Mouse (Mus musculus) liver, embryonic 14.5 days (tissue): ENCODE measurements around the gene Scrn1. TPM values are rescaled to one million over a fixed set of nuclear protein-coding genes. Genes with fewer than 3 reads are reported as not detected.

Source experiments
- ATAC-seq: fragments of 200-750 bp; cut with Nextera tagmentation; 2 replicates; pipeline ENCODE4 v1.8.0; 2017; ENCODE audit warnings: moderate number of reproducible peaks, mild to moderate bottlenecking, moderate library complexity; ENCODE audit not compliant: insufficient read depth
- DNase-seq, 3 experiments: peaks; one replicate each; pipeline ENCODE4 v3.0.0-alpha.2; 2012 to 2013; ENCODE audit warnings: low read depth in 3 of 3, low spot score in 3 of 3
- H3K27ac ChIP-seq: fragments of 300-500 bp; sonication (generic); 2 replicates; pipeline ENCODE4 v1.5.1; 2014; ENCODE audit warnings: moderate library complexity, mild to moderate bottlenecking, control low read depth, inconsistent platforms
- H3K27me3 ChIP-seq: fragments of 300-500 bp; sonication (generic); 2 replicates; pipeline ENCODE4 v1.6.1; 2014; ENCODE audit warnings: mild to moderate bottlenecking, low read length, moderate library complexity; ENCODE audit not compliant: control insufficient read depth, insufficient read depth
- H3K36me3 ChIP-seq: fragments of 300-500 bp; sonication (generic); replicated peaks from 2 replicates; pipeline ENCODE4 v1.6.1; 2014; ENCODE audit warnings: low read depth; ENCODE audit not compliant: control insufficient read depth, insufficient read depth
- H3K4me1 ChIP-seq, 2 experiments: fragments of 200-500 bp in 1 of 2; fragments of 300-500 bp in 1 of 2; sonication (generic) in 1 of 2; replicated peaks; 2 replicates each; pipeline ENCODE4 v1.6.1; 2012 to 2014; ENCODE audit warnings: antibody characterized with exemption in 1 of 2, inconsistent platforms in 1 of 2, low read length in 1 of 2; ENCODE audit not compliant: control insufficient read depth in 2 of 2, insufficient read depth in 2 of 2
- H3K4me2 ChIP-seq: fragments of 300-500 bp; sonication (generic); 2 replicates; pipeline ENCODE4 v1.6.1; 2014; ENCODE audit warnings: low read depth, mild to moderate bottlenecking, control low read depth, moderate library complexity
- H3K4me3 ChIP-seq, 2 experiments: fragments of 200-500 bp in 1 of 2; fragments of 300-500 bp in 1 of 2; sonication (generic) in 1 of 2; 2 replicates each; pipeline ENCODE4 v1.5.1; 2012 to 2014; ENCODE audit warnings: low read depth in 2 of 2, low read length in 2 of 2, mild to moderate bottlenecking in 2 of 2, control low read depth in 1 of 2, inconsistent platforms in 1 of 2, moderate library complexity in 1 of 2; ENCODE audit not compliant: insufficient read depth in 1 of 2
- H3K9ac ChIP-seq: fragments of 300-500 bp; sonication (generic); replicated peaks from 2 replicates; pipeline ENCODE4 v1.6.1; 2014; ENCODE audit warnings: mild to moderate bottlenecking, control low read depth, moderate library complexity
- H3K9me3 ChIP-seq: fragments of 300-500 bp; sonication (generic); 2 replicates; pipeline ENCODE4 v1.6.1; 2016; ENCODE audit warnings: low read length, mixed read lengths; ENCODE audit not compliant: control insufficient read depth
- CTCF ChIP-seq: IDR thresholded peaks from 2 replicates; pipeline ENCODE4 v1.5.1; 2016; ENCODE audit warnings: antibody characterized with exemption, low read depth, control low read depth
- EP300 ChIP-seq: IDR thresholded peaks from 2 replicates; pipeline ENCODE4 v1.6.1; 2016; ENCODE audit warnings: antibody characterized with exemption, low read depth
- WGBS: fragments of 180-500 bp; shearing (Covaris S2); extraction: QIAGEN DNeasy Blood & Tissue Kit; methylation state at CpG from one replicate; pipeline ENCODE4 v1.1.7; 2014; ENCODE audit not compliant: insufficient replicate concordance; 5-methylcytosine and 5-hydroxymethylcytosine counted together
- polyA plus RNA-seq, 2 experiments: library from polyadenylated mRNA; depleted of rRNA in 1 of 2; stranded (reverse) in 1 of 2; unstranded in 1 of 2; fragments of >200 nt; fragmentation: Nextera tagmentation in 1 of 2; extraction: Ambion mirVana in 1 of 2; gene quantifications; 2 replicates each; pipeline versions ENCODE4 v1.2.1 to v1.2.3; 2012 to 2014

The Scrn1 gene
- polyA plus RNA-seq, 2 experiments: 0.13 to 0.24 TPM

DNA sequence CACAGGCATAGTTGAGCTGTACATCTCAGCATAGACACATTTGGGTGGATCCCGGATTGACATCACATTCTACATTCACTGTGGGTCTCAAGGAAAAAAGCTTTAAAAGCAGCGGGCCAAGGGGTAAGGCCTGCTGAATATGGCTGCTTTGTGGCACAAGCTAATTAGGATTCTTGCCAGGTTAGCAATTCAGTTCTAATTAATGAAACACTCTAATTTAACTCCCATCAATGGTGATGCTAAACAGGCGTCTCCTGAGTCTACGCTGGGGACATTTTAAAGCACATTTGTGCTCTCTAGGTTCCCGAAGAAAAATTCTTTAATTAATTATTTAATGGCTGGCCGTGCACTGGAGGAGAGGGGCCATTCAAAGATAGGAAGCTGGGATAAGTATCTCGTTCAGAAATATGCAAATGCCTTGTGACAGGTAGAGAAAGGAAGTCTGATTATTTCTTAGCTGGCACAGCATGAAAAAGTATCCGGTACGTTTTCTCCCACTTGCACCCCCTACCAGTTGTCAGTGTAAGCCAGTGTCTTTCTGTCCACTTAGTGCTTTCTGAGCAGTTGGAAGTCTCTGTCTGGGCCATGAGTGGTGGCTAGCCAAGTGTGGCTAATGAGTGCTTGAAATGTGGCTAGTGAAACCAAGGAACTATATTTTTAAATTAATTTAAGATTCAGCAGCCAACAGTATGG, 13.4 kb downstream of the Scrn1 start:
- Histone ChIP-seq H3K27ac (no peak overlapping the region), H3K9me3 (no peaks in the 10 kb centered on the region), H3K27me3 (no peaks in the 10 kb centered on the region), H3K9ac (no peak overlapping the region), H3K4me3 (no peak overlapping the region), H3K4me1 (no peaks in the 10 kb centered on the region), H3K4me2 (no peak overlapping the region), H3K36me3 (no peaks in the 10 kb centered on the region)
- WGBS: 60% methylated on average over 9 of the region's 9 CpGs
- DNase-seq (no peak), ATAC-seq (no peak)
- TF ChIP-seq CTCF: no peak
- TF ChIP-seq EP300: no peak

DNA sequence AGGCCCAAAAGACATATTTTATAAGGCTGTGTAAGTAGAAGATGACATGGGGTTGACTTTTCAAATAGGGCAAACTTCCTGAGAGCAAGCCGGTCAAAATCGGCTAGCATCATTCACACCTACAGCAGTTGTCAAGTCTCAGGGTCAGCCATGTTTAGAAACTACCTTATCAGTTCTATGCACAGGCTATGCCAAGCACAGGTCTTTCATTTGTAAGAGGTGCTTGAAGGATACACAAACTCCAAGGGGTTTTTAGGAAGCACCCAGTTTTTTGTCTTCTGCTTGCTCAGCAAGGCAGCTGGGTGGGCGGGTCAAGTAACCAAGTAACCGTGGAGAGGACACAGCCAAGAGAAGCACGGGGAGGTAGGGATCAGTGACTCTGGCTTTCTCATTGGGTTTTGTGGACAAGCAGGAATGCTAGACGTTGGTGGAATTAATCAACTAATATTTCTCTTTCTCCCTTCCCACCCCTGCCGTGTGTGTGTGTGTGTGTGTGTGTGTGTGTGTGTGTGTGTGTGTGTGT, 15.4 kb downstream of the Scrn1 start:
- DNase-seq: no peak
- Histone ChIP-seq H3K4me3 (no peak overlapping the region), H3K27ac (no peak overlapping the region), H3K9me3 (no peaks in the 10 kb centered on the region), H3K27me3 (no peaks in the 10 kb centered on the region), H3K9ac (no peak overlapping the region), H3K4me1 (no peaks in the 10 kb centered on the region), H3K36me3 (no peaks in the 10 kb centered on the region), H3K4me2 (no peak overlapping the region)
- ATAC-seq: no peak
- TF ChIP-seq CTCF: no peak
- TF ChIP-seq EP300: no peak
- WGBS: 70% methylated on average over 6 of the region's 7 CpGs

GRCm38 (mm10) chr6:54549311-54549710, 17.0 kb downstream of the Scrn1 start:
- 48% methylated on average over 4 of the region's 4 CpGs for WGBS
- DNase-seq (no peak), ATAC-seq (no peak)
- H3K4me2 ChIP-seq: no peak overlapping the region
- H3K4me1 ChIP-seq: no peaks in the 10 kb centered on the region
- TF ChIP-seq CTCF (no peak), EP300 (no peak)
- no peaks in the 10 kb centered on the region for H3K36me3 ChIP-seq
- no peak overlapping the region for H3K4me3 ChIP-seq
- H3K27ac ChIP-seq: no peak overlapping the region
- H3K9ac ChIP-seq: no peak overlapping the region
- H3K27me3 ChIP-seq: no peaks in the 10 kb centered on the region
- H3K9me3 ChIP-seq: no peaks in the 10 kb centered on the region

- WGBS: 65% methylated on average over 13 of the region's 13 CpGs
- DNase-seq (no peak), ATAC-seq (no peak)
- Histone ChIP-seq H3K27ac (no peak overlapping the region), H3K36me3 (no peaks in the 10 kb centered on the region), H3K4me2 (no peak overlapping the region), H3K9me3 (no peaks in the 10 kb centered on the region), H3K27me3 (no peaks in the 10 kb centered on the region), H3K9ac (no peak overlapping the region), H3K4me1 (no peaks in the 10 kb centered on the region), H3K4me3 (no peak overlapping the region)
- TF ChIP-seq CTCF (no peak), EP300 (no peak)
Observed at GRCm38 (mm10) chr6:54548314-54549019, 17.8 kb downstream of the Scrn1 start.

DNA sequence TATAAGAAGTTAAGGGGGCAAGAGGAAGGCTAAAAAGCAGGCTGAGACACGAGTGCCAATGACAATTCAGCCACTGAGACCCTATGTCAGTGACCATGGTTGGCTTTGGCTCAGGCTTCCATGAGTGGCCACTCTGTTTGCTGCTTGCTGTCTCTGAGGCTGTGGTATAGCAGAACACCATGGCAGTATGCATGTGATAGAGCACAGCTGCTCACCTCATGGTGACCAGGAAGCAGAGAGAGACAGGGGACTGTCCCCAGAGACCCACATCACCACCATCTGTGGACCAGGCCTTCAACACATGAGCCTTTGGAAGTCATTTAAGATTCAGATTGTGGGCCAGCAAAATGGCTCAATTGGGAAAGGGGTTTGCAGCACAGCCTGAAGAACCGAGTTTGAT, 22.6 kb downstream of the Scrn1 start:
- no peak overlapping the region for H3K4me2 ChIP-seq
- TF ChIP-seq CTCF: no peak
- no peak for TF ChIP-seq EP300
- H3K9me3 ChIP-seq: no peaks in the 10 kb centered on the region
- no peak overlapping the region for H3K4me3 ChIP-seq
- WGBS: 55% methylated on average over 2 of the region's 2 CpGs
- no peak for DNase-seq
- no peaks in the 10 kb centered on the region for H3K36me3 ChIP-seq
- no peak for ATAC-seq
- no peaks in the 10 kb centered on the region for H3K27me3 ChIP-seq
- no peak overlapping the region for H3K9ac ChIP-seq
- no peak overlapping the region for H3K27ac ChIP-seq
- no peaks in the 10 kb centered on the region for H3K4me1 ChIP-seq
